Mouse (Mus musculus) thymus, adult 2 months (tissue): Measurements from ENCODE around the gene Zfp719.

Experiments
- CTCF ChIP-seq: fragments of 200-500 bp; IDR thresholded peaks from 2 replicates; pipeline ENCODE4 v1.5.1; 2012; ENCODE audit warnings: mild to moderate bottlenecking, control low read depth, low read length, moderate library complexity, borderline replicate concordance; ENCODE audit not compliant: control insufficient read depth, poor library complexity, insufficient read depth; ENCODE audit errors: extremely low read depth
- POLR2A ChIP-seq: fragments of 200-500 bp; IDR thresholded peaks from 2 replicates; pipeline ENCODE4 v1.6.1; 2012; ENCODE audit warnings: mild to moderate bottlenecking, low read length, control low read depth, moderate library complexity; ENCODE audit not compliant: control insufficient read depth, poor library complexity, insufficient read depth; ENCODE audit errors: extremely low read depth

GRCm38 (mm10) chr7:43625794-43626422 is 46.5 kb downstream of the Zfp719 start:
- TF ChIP-seq POLR2A: no peak
- TF ChIP-seq CTCF: no peak
